Comparison of ENCODE assay signal across 22 mouse cellular contexts in genomic region chr11:97321197-97321596, GRCm38 (mm10). TPM values are rescaled to one million over a fixed set of nuclear protein-coding genes. Genes with fewer than 3 reads are reported as not detected.
"Had no signal": no experiment of that assay in that cellular context is flagged by ENCODE, and none has a peak within 500 bp of the region (broad histone marks: within the 10 kb centered on the region; RNA-seq: fewer than 3 reads in every experiment).

No protein-coding gene starts in this region.

- H3K9ac ChIP-seq: liver, postnatal 0 days; lung, embryonic 15.5 days; midbrain, embryonic 13.5 days; midbrain, embryonic 15.5 days; neural tube, embryonic 13.5 days; neural tube, embryonic 15.5 days had no signal

- H3K4me3 ChIP-seq: lung, embryonic 15.5 days; midbrain, embryonic 10.5 days; midbrain, embryonic 13.5 days; midbrain, embryonic 15.5 days; myocyte; neural tube, embryonic 13.5 days; neural tube, embryonic 15.5 days had no signal

- H3K9me3 ChIP-seq: lung, embryonic 15.5 days; midbrain, embryonic 10.5 days; midbrain, embryonic 13.5 days; midbrain, embryonic 15.5 days; neural tube, embryonic 13.5 days; neural tube, embryonic 15.5 days had no signal

- H3K27ac ChIP-seq: lung, embryonic 15.5 days; macrophage; midbrain, embryonic 10.5 days; midbrain, embryonic 13.5 days; midbrain, embryonic 15.5 days; neural tube, embryonic 13.5 days; neural tube, embryonic 15.5 days had no signal

- ATAC-seq: lung, postnatal 0 days; midbrain, embryonic 13.5 days; midbrain, embryonic 15.5 days had no signal

- H3K27me3 ChIP-seq: lung, embryonic 15.5 days; midbrain, embryonic 13.5 days; midbrain, embryonic 15.5 days; neural tube, embryonic 13.5 days; neural tube, embryonic 15.5 days had no signal

- H3K4me2 ChIP-seq: lung, embryonic 15.5 days; midbrain, embryonic 13.5 days; midbrain, embryonic 15.5 days; neural tube, embryonic 13.5 days; neural tube, embryonic 15.5 days had no signal

- DNase-seq: liver, postnatal 0 days; lung, adult 2 months; lung, postnatal 14 days; lung, postnatal 36 days; retina, postnatal 1 day; right cerebral cortex, adult 18-20 months; right cerebral cortex, postnatal 25 days; right cerebral cortex, postnatal 4 days; spleen, adult 18-20 months; thymus, adult 18-20 months; thymus, postnatal 14 days; thymus, postnatal 36 days had no signal

RNA-seq across cellular contexts. Expression of gene Gpr179, which starts 30.7 kb away (rescaled TPM):
- total RNA-seq: megakaryocyte-erythroid progenitor cell, adult 5-6 weeks had no signal
- polyA plus RNA-seq: liver, postnatal 0 days had no signal
